Mouse (Mus musculus) liver, adult 10 weeks (tissue): ENCODE results near the gene Soat2. TPM values are rescaled to one million over a fixed set of nuclear protein-coding genes. Genes with fewer than 3 reads are reported as not detected.

Source experiments
- polyA plus RNA-seq: library from polyadenylated mRNA; stranded (reverse); fragments of 350-450 nt; fragmentation: Illumina TruSeq; extraction: RNeasy Lipid Tissue Mini Kit (QIAGEN cat#74804); gene quantifications from one replicate; pipeline ENCODE4 v1.2.3, GENCODE M21; 2014; ENCODE audit warnings: low read depth, low replicate concordance

Soat2 gene
- 7.1 TPM for polyA plus RNA-seq

GRCm38 (mm10) chr15:102150301-102151135 is at the start of gene Soat2:
Gene Soat2, plus strand, starts transcription at chr15:102150526.

GRCm38 (mm10) chr15:102136129-102136758 is 14.1 kb upstream of the Soat2 start, which contains the start of gene Spryd3:
Gene Spryd3, minus strand, starts transcription at chr15:102136234.

DNA sequence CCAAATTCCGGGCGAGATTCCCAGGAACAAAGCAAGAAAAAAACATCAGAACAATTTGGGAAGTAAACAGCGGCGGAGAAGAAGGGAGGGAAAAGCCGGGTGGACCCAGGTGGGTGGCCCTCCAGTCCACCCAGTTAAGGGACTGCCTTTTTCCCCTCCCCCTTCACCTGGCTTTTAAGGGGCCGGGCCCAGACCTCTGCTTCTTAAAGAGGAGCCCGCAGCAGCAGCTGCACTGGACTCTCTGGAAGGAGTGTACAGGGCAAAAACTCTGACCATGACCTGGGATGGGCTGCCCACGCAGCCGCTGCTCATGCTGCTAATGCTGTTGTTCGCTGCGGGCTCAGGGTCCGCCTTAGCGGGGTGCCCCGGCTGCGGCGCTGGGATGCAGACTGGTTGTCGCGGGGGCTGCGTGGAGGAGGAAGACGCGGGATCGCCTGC is 6.0 kb upstream of the Soat2 start, which contains the start of gene Igfbp6:
Gene Igfbp6, plus strand, starts transcription at position 89 of the 438 bp plus-strand sequence.

GRCm38 (mm10) chr15:102202971-102203834 is 52.9 kb downstream of the Soat2 start, which contains the start of gene Zfp740:
Gene Zfp740, plus strand, starts transcription at chr15:102203249.

DNA sequence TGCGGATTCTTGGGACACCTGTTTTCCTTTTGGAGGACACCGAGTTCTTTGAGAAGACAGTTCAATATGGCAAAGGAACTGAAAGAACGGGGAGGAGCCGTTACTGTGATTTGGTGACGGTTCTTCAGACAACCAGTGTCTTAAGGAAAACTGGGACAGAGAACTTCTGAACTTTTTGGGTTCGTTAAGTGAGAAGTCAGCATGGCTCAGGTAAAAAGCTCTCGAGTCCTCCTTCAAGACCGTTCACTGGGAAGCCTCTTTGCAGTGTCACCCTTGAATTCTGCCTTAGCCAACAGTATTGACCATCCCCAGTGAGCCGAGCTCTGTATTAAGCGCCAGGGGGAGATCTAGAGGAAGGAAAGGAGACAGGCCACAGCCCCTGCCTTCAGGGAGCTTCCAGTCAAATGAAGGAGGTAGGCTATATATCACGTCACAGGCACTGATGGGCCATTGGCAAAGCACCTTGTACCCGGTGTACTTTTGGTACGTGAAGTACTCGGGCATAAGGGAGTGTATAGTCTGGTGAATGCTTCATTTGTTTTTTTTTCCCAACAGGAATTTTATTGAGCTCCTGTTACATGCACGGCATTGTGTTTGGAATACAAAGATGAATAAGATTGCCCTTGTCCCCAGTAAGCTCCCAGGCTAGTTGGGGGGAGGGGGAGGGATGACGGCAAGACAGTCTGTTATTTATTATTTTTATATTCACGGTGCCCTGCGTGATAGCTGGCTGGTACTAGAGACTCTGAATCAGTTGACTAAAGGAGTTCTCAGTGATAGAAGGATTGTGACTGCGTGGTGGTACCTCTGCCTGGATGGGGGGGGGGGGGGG is 54.6 kb downstream of the Soat2 start, which contains the start of gene Csad:
Gene Csad, minus strand, starts transcription at position 51 of the 832 bp plus-strand sequence.

Other genes with a start within 250 kb of the Soat2 start
- not detected for gene Krt4, start 225.8 kb upstream of the Soat2 start, polyA plus RNA-seq
- gene Krt79, start 210.2 kb upstream of the Soat2 start, polyA plus RNA-seq = not detected
- gene Krt78, start 196.2 kb upstream of the Soat2 start, polyA plus RNA-seq = not detected
- gene Krt8, start 146.0 kb upstream of the Soat2 start, polyA plus RNA-seq = 16.7 TPM
- gene Krt18, start 122.3 kb upstream of the Soat2 start, polyA plus RNA-seq = 19.0 TPM
- gene Eif4b, start 76.8 kb upstream of the Soat2 start, polyA plus RNA-seq = 130 TPM
- 17.7 TPM for gene Tns2, start 50.1 kb upstream of the Soat2 start, polyA plus RNA-seq
- 0.85 TPM for gene Spryd3, start 14.3 kb upstream of the Soat2 start, polyA plus RNA-seq
- not detected for gene Igfbp6, start 6.2 kb upstream of the Soat2 start, polyA plus RNA-seq
- 9.0 TPM for gene Zfp740, start 52.7 kb downstream of the Soat2 start, polyA plus RNA-seq
- gene Csad, start 54.2 kb downstream of the Soat2 start, polyA plus RNA-seq = 24.0 TPM
- gene Itgb7, start 81.4 kb downstream of the Soat2 start, polyA plus RNA-seq = 1.2 TPM
- gene Rarg, start 107.0 kb downstream of the Soat2 start, polyA plus RNA-seq = 0.98 TPM
- not detected for gene Gm9918, start 120.0 kb downstream of the Soat2 start, polyA plus RNA-seq
- gene Mfsd5, start 128.9 kb downstream of the Soat2 start, polyA plus RNA-seq = 1.7 TPM
- not detected for gene Espl1, start 145.7 kb downstream of the Soat2 start, polyA plus RNA-seq
- gene Pfdn5, start 175.6 kb downstream of the Soat2 start, polyA plus RNA-seq = 50.1 TPM
- gene Myg1, start 181.2 kb downstream of the Soat2 start, polyA plus RNA-seq = 10.0 TPM
- 2.5 TPM for gene Aaas, start 200.2 kb downstream of the Soat2 start, polyA plus RNA-seq
- not detected for gene Sp7, start 216.7 kb downstream of the Soat2 start, polyA plus RNA-seq